Mouse (Mus musculus): Measurements from ENCODE around the gene Prkd1.

Prkd1 gene

GRCm38 (mm10) chr12:50558231-50558630 lies 90.7 kb downstream of the Prkd1 start:
- in situ Hi-C loops (cut with MboI, MseI): no loop called here

DNA sequence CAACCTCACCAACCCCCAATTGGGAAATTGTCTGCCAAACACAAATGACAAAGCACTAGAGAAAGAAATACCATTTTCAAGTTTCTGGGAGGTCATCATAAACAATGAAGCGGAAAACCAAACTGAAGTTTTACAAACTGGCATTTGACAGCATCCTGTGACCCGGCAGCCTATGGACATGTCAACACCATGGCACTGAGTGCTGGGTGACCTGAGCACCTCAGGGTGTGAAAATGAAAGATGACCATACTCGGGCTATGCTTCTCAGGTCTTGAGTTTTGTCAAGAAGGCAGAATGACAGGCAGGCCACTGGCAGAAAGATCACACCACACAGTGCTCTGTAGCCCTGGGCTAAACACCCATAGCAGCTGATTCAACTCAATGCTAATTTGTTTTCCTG lies 94.7 kb downstream of the Prkd1 start:
- in situ Hi-C loops (cut with MboI, MseI): no loop called here

GRCm38 (mm10) chr12:50549860-50550555 lies 98.9 kb downstream of the Prkd1 start:
- in situ Hi-C loops (cut with MboI, MseI): no loop called here

DNA sequence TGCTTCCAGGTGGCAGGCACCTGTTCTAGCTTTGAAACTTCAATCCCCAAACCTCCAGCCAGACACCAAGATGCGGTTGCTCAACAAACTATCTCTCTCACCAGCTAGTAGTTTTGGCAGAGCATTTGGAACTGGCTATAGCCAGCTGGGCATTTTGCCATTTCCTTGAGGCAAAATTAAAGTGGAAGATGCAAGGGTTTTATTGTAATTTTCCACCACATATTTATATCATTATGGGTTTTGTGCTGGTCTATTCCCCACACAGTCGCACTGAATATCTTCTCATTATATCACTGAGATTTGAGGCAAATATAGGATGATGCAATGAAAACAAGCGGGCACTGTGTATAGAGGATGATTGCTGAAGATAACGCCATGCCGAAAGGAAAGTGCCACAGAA lies 102.5 kb downstream of the Prkd1 start:
- in situ Hi-C loops (cut with MboI, MseI): no loop called here

DNA sequence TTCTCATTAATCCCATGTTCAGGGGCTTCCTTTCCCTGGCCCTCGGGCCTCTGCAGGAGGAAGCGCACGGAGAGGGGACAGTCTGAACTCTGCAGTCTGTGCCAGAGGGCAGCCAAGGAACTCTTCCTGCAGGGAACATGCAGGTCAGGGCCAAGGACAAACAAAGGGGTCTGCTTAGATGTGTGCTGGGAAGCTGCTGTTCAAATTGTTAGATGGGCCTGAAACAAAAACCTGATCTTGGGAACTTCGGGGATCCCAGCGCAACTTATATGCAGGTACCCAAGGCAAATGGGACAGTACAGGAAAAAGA lies 103.3 kb downstream of the Prkd1 start:
- in situ Hi-C loops (cut with MboI, MseI): no loop called here

DNA sequence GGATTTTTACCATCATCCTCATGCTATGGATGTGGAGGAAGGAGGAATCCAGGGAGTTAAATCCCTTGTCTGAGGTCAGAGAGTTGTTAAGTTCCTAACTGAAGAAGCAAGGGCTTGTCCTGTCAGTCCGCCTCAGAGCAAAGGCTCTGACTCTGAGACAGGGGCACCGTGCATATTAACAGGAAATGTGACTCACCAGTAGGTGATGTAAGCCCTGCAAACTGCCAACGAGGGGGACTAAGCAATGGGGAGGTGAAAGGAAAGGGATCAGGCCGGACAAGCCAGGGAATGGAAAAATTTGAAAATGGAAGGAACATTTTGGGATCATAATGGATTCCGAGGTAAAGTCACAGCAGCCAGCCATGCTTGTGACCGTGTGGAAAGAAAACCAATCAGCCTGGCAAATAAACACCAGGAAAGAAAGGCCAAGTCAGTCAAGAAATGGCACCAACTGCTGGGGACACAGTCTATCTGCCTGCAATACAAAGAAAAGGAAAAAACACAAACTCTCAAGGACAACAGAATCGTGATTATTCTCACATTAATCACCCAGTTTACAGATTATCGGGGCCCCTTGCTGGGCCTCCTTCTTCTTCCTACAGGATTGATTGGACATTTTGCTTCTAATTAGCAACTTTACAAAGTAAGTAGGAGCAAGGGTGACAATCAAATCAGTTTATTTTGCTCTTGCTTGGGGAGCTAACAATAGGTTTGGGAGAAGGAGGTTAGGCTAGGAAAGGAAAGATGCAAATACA lies 103.9 kb downstream of the Prkd1 start:
- in situ Hi-C loops (cut with MboI, MseI): no loop called here

DNA sequence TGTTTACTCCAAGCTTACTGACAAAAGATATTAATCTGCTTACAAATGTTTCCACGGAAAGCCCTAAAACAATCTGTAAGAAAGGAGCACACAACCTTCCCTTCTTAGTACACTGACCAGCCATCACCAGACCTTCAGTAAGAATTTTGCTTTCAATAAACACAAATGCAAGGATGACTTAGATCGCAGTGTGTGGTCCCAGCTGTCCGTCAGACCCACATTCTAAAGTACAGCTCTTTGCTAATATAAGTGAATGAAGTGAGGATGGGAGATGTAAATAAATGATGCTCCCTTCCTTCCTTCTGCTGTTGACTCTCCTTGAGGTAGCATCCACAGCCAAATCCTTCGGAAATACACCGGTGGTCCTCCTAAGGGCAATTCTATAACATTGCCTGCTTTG lies 108.1 kb downstream of the Prkd1 start:
- in situ Hi-C loops (cut with MboI, MseI): no loop called here

- in situ Hi-C loops (cut with MboI, MseI): no loop called here
Measured at GRCm38 (mm10) chr12:50538296-50538965, 110.5 kb downstream of the Prkd1 start.

DNA sequence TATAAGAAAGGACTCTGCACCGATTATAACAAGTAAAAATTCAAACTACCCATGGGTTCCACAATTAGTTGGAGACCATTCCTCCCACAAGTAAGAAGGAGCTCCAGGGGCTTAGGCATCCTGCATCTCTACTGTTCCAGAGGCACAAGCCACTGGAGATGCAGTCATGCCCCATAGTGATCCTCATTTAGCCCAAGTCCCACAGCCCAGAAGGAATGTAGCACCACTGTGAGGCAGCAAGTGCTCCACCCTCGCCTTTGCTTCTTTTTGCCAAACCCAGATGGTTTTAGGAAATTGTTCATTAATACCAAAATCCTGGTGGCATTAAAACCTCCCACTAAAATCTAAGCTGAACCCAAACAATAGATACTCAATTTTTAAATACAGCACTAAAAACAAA lies 111.1 kb downstream of the Prkd1 start:
- in situ Hi-C loops (cut with MboI, MseI): no loop called here

- in situ Hi-C loops (cut with MboI, MseI): no loop called here
Measured at GRCm38 (mm10) chr12:50537006-50537405, 111.9 kb downstream of the Prkd1 start.

- in situ Hi-C loops (cut with MboI, MseI): no loop called here
Measured at GRCm38 (mm10) chr12:50528633-50529032, 120.3 kb downstream of the Prkd1 start.

GRCm38 (mm10) chr12:50524061-50524460 lies 124.8 kb downstream of the Prkd1 start:
- in situ Hi-C loops (cut with MboI, MseI): no loop called here

GRCm38 (mm10) chr12:50514526-50514925 lies 134.4 kb downstream of the Prkd1 start:
- in situ Hi-C loops (cut with MboI, MseI): no loop called here

DNA sequence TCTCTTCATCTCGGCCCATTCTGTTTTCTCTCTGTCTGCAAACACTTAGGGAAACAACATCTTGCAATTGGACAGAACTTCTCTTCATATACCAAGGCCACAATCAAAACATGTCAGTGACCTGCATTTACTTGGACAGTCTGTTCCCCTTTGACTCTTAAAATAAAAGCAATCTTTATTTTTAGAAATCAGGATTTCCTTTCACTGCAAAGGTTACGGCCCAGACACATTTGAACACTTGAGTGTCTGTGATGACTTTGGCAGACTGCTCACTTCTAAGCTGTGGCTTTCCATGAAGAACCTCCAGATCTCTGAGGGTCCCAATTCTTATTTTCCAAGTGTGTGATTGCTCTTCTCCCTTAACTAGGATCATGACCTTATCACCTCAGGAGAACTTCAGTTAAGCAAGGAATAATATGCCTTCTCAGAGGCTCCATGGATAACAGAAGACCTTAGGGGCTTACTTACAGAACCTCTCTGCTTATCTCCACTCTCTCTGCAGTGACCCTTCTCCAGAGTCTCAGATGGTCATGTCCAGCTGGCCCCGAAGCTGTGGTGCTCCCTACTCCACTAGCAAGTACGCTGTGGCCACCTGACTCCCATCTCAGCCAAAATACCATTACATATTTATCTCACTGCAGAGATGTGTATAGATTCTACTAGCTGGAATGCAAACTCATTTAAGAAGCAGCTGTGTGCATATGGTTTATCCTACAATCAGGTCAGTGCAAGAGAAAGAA lies 137.2 kb downstream of the Prkd1 start:
- in situ Hi-C loops (cut with MboI, MseI): no loop called here

GRCm38 (mm10) chr12:50508762-50509161 lies 140.1 kb downstream of the Prkd1 start:
- in situ Hi-C loops (cut with MboI, MseI): no loop called here

GRCm38 (mm10) chr12:50499796-50500504 lies 148.9 kb downstream of the Prkd1 start:
- in situ Hi-C loops (cut with MboI, MseI): no loop called here

- in situ Hi-C loops (cut with MboI, MseI): no loop called here
Measured at GRCm38 (mm10) chr12:50496006-50496405, 152.9 kb downstream of the Prkd1 start.

DNA sequence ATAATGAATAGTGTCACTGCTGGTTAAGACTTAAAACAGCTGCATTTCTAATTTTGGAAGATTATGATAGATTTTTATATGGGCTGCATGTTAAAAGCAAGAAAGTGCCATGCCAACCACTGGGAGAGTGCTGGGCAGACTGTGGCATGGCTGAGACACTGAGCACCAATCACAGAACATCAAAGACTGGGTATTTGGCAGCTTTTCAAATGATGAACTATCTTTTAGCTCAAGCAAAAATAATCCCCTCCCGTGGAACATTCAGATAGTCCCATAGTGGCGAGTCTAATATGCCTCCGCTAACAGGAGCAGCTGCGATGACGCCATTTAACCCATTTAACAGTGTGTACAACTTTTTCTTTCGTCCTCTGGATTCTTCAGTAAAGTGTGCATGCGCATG lies 169.1 kb downstream of the Prkd1 start:
- in situ Hi-C loops (cut with MboI, MseI): no loop called here

DNA sequence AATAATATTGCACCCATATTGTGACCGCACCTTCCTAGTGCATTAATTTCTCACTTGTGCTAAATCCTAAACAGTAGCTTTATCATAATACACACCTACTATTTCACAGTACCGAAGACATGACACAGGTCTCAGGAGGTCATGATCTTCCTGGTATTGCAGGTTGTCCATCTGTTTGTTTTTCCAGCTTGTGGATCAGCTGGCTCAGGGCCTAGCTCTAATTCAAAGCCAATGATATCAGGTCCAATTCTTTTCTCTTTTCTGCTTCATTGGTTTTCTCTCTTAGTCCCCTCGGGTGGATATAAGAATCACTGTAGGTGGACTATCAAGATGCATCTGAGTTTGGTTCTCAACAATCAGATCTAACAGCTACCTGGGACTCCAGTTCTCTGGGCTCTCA lies 191.7 kb downstream of the Prkd1 start:
- in situ Hi-C loops (cut with MboI, MseI): no loop called here

DNA sequence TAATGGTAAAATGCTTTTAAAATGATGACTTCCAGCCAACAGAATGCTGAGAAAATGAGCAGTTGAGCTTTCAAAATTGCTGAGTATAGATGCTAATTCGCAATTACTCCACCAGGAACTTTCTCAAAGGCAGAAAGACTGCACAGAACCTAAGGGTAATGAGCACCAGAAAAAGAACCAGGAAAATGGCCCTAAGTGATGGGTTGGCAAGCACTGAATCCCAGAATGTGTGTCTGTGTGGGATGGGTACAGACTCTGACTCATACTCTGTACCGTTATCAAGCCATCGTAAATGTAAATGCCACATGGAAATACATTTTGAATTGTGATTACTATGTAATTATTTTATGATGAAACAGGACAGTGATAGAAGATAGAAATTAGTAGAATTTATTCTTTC lies 197.1 kb downstream of the Prkd1 start:
- in situ Hi-C loops (cut with MboI, MseI): no loop called here

DNA sequence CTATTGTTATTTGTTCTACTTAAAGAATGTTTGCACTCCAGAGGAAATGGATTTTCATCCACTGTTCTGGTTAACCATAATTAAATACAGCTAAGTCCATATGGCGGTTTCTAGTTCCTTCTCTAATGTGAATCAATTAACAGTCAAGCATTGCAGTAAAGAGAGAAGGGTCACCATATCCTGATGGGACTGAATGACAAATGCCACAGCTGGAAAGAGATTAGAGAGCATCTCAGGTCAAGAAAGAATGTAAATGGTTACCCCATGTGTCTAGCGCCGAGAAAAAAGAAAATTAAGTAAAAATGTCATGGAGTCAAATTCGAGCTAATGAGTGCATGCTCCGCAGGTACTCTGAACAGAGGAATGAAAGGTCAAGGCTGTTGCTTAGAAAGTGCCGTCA lies 212.2 kb downstream of the Prkd1 start:
- in situ Hi-C loops (cut with MboI, MseI): no loop called here

Data from T-helper 2 cell (primary cell).